Mouse (Mus musculus): ENCODE results near the gene Srarp. TPM values are rescaled to one million over a fixed set of nuclear protein-coding genes. Genes with fewer than 3 reads are reported as not detected.

Srarp gene
- polyA plus RNA-seq, 1 experiment, result not detected

DNA sequence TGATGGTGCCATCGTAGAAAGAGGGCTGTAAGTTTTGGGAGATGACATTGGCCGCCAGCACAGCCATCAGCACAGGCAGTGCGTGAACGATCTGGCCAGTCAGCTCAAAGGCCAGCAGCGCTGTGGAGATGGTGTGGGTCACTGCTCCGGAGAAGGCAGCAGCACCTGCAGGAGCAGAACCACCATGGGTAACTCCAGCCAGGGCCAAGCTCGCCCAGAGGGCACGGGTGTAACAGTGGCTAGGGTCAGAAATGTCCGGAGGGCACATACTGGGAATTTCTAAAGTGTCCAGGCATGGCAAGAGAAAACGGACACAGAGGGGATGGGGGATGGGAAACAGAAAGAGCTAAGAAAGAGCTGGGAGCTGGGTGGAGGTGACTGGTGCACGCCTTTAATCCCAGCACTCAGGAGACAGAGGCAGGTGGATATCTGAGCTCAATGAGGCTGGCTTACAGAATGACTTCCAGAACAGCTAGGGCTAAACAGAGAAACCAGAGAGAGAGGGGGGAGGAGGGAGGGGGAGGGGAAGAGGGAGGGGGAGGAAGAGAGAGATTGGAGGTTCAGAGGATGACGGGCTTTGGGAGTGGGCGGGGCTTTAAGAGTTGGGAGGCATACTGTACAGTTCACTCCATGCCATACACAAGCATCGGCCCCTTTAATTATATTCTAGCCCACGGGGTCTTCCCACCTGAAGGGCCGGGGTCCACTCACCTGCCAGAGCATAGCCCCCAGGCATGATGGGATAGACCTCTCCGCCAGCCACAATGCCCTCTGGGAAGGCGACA, 46.3 kb downstream of the Srarp start:
- Histone ChIP-seq H3K4me1 (ENCODE audit: control insufficient read depth, insufficient read depth, low read length) (peaks cover under 1% of the 10 kb centered on the region; the same call in 1 of the 2 replicates), H3K27ac (ENCODE audit: insufficient read depth, low read depth, low read length) (no peak overlapping the region), H3K4me3 (ENCODE audit: insufficient read depth, low read depth, low read length) (no peak overlapping the region)
- TF ChIP-seq CTCF (IDR thresholded peaks at IDR 0.05; ENCODE audit: insufficient read depth, low read depth, low read length) (no peak), POLR2A (IDR thresholded peaks at IDR 0.05; ENCODE audit: insufficient read depth, low read depth, low read length) (no peak)
- 74% methylated on average over 18 of the region's 18 CpGs for WGBS

DNA sequence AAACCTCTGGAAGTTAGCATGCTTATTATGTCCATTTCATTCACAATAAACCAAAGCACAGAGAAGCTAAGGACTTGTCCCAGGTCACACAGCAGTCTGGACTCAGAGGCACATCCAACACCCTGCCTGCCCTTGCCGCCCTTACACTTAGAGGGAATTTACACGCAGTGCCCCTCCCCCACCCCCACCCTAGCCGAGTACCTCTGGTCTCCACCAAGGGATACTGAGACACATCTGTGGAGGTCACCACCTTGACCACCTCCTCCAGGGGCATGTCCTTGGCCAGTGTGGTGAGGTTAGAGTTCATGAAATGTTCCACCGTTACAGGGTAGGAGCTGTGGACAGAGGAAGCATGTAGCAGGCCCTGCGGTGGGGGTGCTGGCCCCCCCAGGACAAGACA, 48.0 kb downstream of the Srarp start:
- 76% methylated on average over 5 of the region's 5 CpGs for WGBS
- TF ChIP-seq POLR2A (IDR thresholded peaks at IDR 0.05; ENCODE audit: insufficient read depth, low read depth, low read length), result no peak
- TF ChIP-seq CTCF (IDR thresholded peaks at IDR 0.05; ENCODE audit: insufficient read depth, low read depth, low read length), result no peak
- no peak overlapping the region for H3K4me3 ChIP-seq (ENCODE audit: insufficient read depth, low read depth, low read length)
- H3K27ac ChIP-seq (ENCODE audit: insufficient read depth, low read depth, low read length), result no peak overlapping the region
- H3K4me1 ChIP-seq (ENCODE audit: control insufficient read depth, insufficient read depth, low read length), result no peaks in the 10 kb centered on the region

DNA sequence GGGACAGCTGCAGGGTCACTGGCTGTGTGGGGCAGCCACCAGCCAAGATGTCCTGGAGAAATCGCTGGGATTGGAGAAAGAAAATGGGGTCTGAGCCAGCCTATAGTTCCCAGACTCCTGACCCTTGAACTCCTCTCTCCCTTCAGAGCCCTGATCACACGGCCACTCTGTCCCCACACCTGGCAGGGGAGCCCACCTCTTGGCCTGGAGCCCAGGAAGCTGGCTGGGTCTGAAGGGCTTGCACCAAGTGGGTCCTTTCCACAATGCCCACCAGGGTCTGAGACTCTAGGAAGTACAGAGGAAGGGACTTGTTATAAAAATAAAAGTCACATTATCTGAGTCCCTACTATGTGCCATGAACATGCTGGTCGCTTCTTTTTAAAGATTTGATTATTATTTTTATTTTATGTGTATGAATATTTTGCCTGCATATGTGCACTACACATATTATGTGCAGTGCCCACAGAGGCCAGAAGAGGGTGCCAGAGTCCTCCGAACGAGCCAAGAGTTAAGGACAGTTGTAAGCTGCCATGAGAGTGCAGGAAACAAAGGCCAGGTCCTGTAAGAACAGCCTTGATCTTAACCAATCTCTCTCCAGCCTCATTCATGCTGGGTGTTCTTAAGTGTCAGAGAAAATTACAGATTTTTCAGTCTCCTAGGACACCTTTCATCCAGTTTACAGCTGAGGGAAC, 48.7 kb downstream of the Srarp start:
- Histone ChIP-seq H3K4me1 (ENCODE audit: control insufficient read depth, insufficient read depth, low read length) (peaks cover 7% of the 10 kb centered on the region), H3K27ac (ENCODE audit: insufficient read depth, low read depth, low read length) (no peak overlapping the region), H3K4me3 (ENCODE audit: insufficient read depth, low read depth, low read length) (no peak overlapping the region)
- TF ChIP-seq CTCF (IDR thresholded peaks at IDR 0.05; ENCODE audit: insufficient read depth, low read depth, low read length) (peak; percentile 23; the same call in 1 of the 2 replicates), POLR2A (IDR thresholded peaks at IDR 0.05; ENCODE audit: insufficient read depth, low read depth, low read length) (no peak)
- 14% methylated on average over 5 of the region's 5 CpGs for WGBS

DNA sequence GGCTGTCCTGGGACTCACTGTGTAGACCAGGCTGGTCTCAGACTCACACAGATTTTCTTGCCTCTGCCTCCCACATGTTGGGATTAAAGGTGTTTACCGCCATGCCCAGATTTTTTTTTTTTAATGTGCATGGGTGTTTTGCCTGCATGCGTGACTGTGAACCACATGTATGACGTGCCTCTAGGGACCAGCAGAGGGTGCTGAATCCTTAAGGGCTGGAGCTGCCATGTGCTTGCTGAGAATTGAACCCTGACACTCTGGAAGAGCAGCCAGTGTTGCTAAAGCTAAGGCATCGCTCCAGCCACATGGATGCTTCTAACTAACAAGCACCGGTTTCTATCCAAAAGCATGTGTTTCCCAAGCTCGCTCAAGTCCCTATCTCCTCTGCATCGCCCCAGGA, 49.8 kb downstream of the Srarp start:
- Histone ChIP-seq H3K4me3 (ENCODE audit: insufficient read depth, low read depth, low read length) (no peak overlapping the region), H3K27ac (ENCODE audit: insufficient read depth, low read depth, low read length) (no peak overlapping the region), H3K4me1 (ENCODE audit: control insufficient read depth, insufficient read depth, low read length) (peaks cover 10% of the 10 kb centered on the region)
- 78% methylated on average over 7 of the region's 7 CpGs for WGBS
- no peak for TF ChIP-seq POLR2A (IDR thresholded peaks at IDR 0.05; ENCODE audit: insufficient read depth, low read depth, low read length)
- no peak for TF ChIP-seq CTCF (IDR thresholded peaks at IDR 0.05; ENCODE audit: insufficient read depth, low read depth, low read length)

DNA sequence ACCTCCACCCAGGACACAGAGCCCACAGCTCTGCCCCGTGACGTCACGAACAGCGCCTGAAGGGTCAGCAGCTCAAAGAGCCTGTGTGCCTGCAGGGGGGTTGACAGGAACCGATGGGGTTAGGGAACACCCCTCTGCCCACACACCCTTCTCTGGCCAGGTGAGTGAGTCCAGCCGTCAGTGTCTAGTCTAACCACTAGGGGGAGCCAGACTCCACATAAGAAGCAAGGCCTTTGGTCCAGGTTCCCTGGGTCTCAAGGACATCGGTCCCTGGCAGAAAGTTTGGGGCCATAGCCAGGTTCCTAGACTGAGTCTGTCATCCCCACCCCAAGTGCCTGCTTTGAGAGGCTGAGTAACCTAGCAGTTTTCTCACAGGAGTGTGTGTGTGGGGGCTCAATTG, 50.6 kb downstream of the Srarp start:
- WGBS, result 1% methylated on average over 7 of the region's 7 CpGs
- Histone ChIP-seq H3K4me1 (ENCODE audit: control insufficient read depth, insufficient read depth, low read length) (peaks cover 10% of the 10 kb centered on the region), H3K27ac (ENCODE audit: insufficient read depth, low read depth, low read length) (no peak overlapping the region), H3K4me3 (ENCODE audit: insufficient read depth, low read depth, low read length) (no peak overlapping the region)
- TF ChIP-seq POLR2A (IDR thresholded peaks at IDR 0.05; ENCODE audit: insufficient read depth, low read depth, low read length) (no peak), CTCF (IDR thresholded peaks at IDR 0.05; ENCODE audit: insufficient read depth, low read depth, low read length) (peak; percentile 88)

Other genes with a start within 250 kb of the Srarp start
- gene Rsg1, start 222.1 kb downstream of the Srarp start, polyA plus RNA-seq (2012; ENCODE audit: insufficient read depth, insufficient read length, low replicate concordance, missing spikeins), result not detected in 2 replicates
- not detected in 2 replicates for gene Arhgef19, start 196.6 kb downstream of the Srarp start, polyA plus RNA-seq (2012; ENCODE audit: insufficient read depth, insufficient read length, low replicate concordance, missing spikeins)
- gene Epha2, start 134.9 kb downstream of the Srarp start, polyA plus RNA-seq (2012; ENCODE audit: insufficient read depth, insufficient read length, low replicate concordance, missing spikeins), result not detected in 2 replicates
- gene Fam131c, start 67.9 kb downstream of the Srarp start, polyA plus RNA-seq (2012; ENCODE audit: insufficient read depth, insufficient read length, low replicate concordance, missing spikeins), result not detected in 2 replicates
- not detected in 2 replicates for gene Clcnka, start 37.4 kb downstream of the Srarp start, polyA plus RNA-seq (2012; ENCODE audit: insufficient read depth, insufficient read length, low replicate concordance, missing spikeins)
- gene Clcnkb, start 20.1 kb downstream of the Srarp start, polyA plus RNA-seq (2012; ENCODE audit: insufficient read depth, insufficient read length, low replicate concordance, missing spikeins), result not detected in 2 replicates
- not detected in 2 replicates for gene Hspb7, start 15.3 kb downstream of the Srarp start, polyA plus RNA-seq (2012; ENCODE audit: insufficient read depth, insufficient read length, low replicate concordance, missing spikeins)
- gene Zbtb17, start 8.5 kb upstream of the Srarp start, polyA plus RNA-seq (2012; ENCODE audit: insufficient read depth, insufficient read length, low replicate concordance, missing spikeins), result not detected in 2 replicates
- gene Spen, start 102.5 kb upstream of the Srarp start, polyA plus RNA-seq (2012; ENCODE audit: insufficient read depth, insufficient read length, low replicate concordance, missing spikeins), result 41.7 TPM in 1 of 2 replicates, not detected in the other
- gene Fblim1, start 170.0 kb upstream of the Srarp start, polyA plus RNA-seq (2012; ENCODE audit: insufficient read depth, insufficient read length, low replicate concordance, missing spikeins), result not detected in 2 replicates
- not detected in 2 replicates for gene Tmem82, start 182.5 kb upstream of the Srarp start, polyA plus RNA-seq (2012; ENCODE audit: insufficient read depth, insufficient read length, low replicate concordance, missing spikeins)
- not detected in 2 replicates for gene Slc25a34, start 187.7 kb upstream of the Srarp start, polyA plus RNA-seq (2012; ENCODE audit: insufficient read depth, insufficient read length, low replicate concordance, missing spikeins)
- not detected in 2 replicates for gene Plekhm2, start 228.8 kb upstream of the Srarp start, polyA plus RNA-seq (2012; ENCODE audit: insufficient read depth, insufficient read length, low replicate concordance, missing spikeins)
- gene Rsc1a1, start 249.5 kb upstream of the Srarp start, polyA plus RNA-seq (2012; ENCODE audit: insufficient read depth, insufficient read length, low replicate concordance, missing spikeins), result not detected in 2 replicates

Measured in olfactory bulb, adult 2 months (tissue).